Mouse (Mus musculus) thymus, adult 2 months (tissue): ENCODE data around the gene Bak1. TPM values are rescaled to one million over a fixed set of nuclear protein-coding genes. Genes with fewer than 3 reads are reported as not detected.

Experiments
- DNase-seq: peaks from one replicate; pipeline ENCODE4 v3.0.0; 2021
- H3K27ac ChIP-seq: fragments of 200-500 bp; 2 replicates; pipeline ENCODE4 v1.5.1; 2012; ENCODE audit warnings: low read length, control low read depth; ENCODE audit not compliant: control insufficient read depth, insufficient read depth
- H3K27me3 ChIP-seq: fragments of 200-500 bp; 2 replicates; pipeline ENCODE4 v1.6.1; 2012; ENCODE audit warnings: mild to moderate bottlenecking, low read length, moderate library complexity, mixed read lengths; ENCODE audit not compliant: control insufficient read depth, insufficient read depth
- H3K36me3 ChIP-seq: fragments of 200-500 bp; 2 replicates; pipeline ENCODE4 v1.6.1; 2012; ENCODE audit warnings: mild to moderate bottlenecking, low read length, moderate library complexity; ENCODE audit not compliant: control insufficient read depth, insufficient read depth
- H3K4me1 ChIP-seq: fragments of 200-500 bp; replicated peaks from 2 replicates; pipeline ENCODE4 v1.6.1; 2012; ENCODE audit warnings: low read length; ENCODE audit not compliant: control insufficient read depth, insufficient read depth
- H3K4me3 ChIP-seq: fragments of 200-500 bp; 2 replicates; pipeline ENCODE4 v1.5.1; 2012; ENCODE audit warnings: mild to moderate bottlenecking, low read length, control low read depth, moderate library complexity; ENCODE audit not compliant: control insufficient read depth, insufficient read depth
- CTCF ChIP-seq: fragments of 200-500 bp; IDR thresholded peaks from 2 replicates; pipeline ENCODE4 v1.5.1; 2012; ENCODE audit warnings: mild to moderate bottlenecking, control low read depth, low read length, moderate library complexity, borderline replicate concordance; ENCODE audit not compliant: control insufficient read depth, poor library complexity, insufficient read depth; ENCODE audit errors: extremely low read depth
- POLR2A ChIP-seq: fragments of 200-500 bp; IDR thresholded peaks from 2 replicates; pipeline ENCODE4 v1.6.1; 2012; ENCODE audit warnings: mild to moderate bottlenecking, low read length, control low read depth, moderate library complexity; ENCODE audit not compliant: control insufficient read depth, poor library complexity, insufficient read depth; ENCODE audit errors: extremely low read depth
- WGBS: fragments of 180-500 bp; shearing (Covaris S2); methylation state at CpG from one replicate; pipeline ENCODE4 v1.1.7; 2018; 5-methylcytosine and 5-hydroxymethylcytosine counted together
- polyA plus RNA-seq: library from polyadenylated mRNA; depleted of rRNA; stranded (reverse); fragments of >200 nt; gene quantifications from 2 replicates; pipeline ENCODE4 v1.2.3, GENCODE M21; 2012; rRNA removed

The Bak1 gene
- 118 and 131 TPM in 2 replicates for polyA plus RNA-seq

DNA sequence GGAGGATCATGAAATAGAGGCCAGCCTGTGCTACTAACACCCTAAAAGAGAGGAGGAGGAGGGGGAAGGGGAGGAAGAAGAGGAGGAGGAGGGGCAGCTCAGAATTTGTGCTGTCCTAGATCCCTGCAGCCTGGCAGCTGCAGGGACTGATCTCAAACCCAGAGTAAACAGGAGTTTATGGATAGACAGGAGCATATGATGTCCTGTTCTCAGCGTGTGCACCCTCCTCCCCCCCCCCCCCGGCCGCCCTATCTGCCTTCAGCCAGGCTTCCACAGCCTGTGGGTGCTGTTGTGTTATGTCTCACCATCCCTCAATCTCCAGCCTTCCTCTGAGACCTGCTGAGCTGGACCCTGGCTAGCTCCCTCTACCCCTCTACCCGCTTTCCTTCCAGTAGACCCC is at the start of gene Bak1:
Gene Bak1, minus strand, starts transcription at position 101 of the 400 bp plus-strand sequence.
- Histone ChIP-seq H3K36me3 (peaks cover 10% of the 10 kb centered on the region), H3K27me3 (no peaks in the 10 kb centered on the region), H3K4me3 (peak within 1 kb of the TSS; percentile 91), H3K4me1 (peaks cover 14% of the 10 kb centered on the region), H3K27ac (peak within 1 kb of the TSS; percentile 62)
- no peak for DNase-seq
- 62% methylated on average over 3 of the region's 4 CpGs for WGBS
- no peak for TF ChIP-seq CTCF
- TF ChIP-seq POLR2A: no peak

DNA sequence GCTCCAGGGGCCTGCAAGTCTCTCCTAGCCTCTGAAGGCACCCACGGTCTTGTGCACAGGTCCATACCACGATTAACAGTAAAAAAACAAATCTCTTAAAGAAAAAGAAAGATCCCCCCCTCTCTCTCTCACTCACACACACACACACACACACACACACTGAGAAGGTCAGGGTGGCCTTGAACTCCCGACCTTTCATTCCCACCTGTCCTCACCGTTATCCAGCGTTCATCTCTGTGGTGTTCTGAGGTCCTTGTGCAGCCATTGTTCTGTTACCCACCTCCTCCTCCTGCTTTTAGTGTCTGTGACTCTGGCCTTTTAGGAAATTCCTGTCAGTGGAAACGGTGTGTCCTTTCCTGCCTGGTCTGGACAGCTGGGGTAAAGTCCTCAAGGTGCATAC is 49.7 kb upstream of the Bak1 start:
- no peaks in the 10 kb centered on the region for H3K36me3 ChIP-seq
- DNase-seq: no peak
- no peaks in the 10 kb centered on the region for H3K27me3 ChIP-seq
- H3K4me3 ChIP-seq: no peak overlapping the region
- no peak overlapping the region for H3K27ac ChIP-seq
- peaks cover 42% of the 10 kb centered on the region for H3K4me1 ChIP-seq
- TF ChIP-seq POLR2A: no peak
- TF ChIP-seq CTCF: no peak
- 89% methylated on average over 6 of the region's 6 CpGs for WGBS

DNA sequence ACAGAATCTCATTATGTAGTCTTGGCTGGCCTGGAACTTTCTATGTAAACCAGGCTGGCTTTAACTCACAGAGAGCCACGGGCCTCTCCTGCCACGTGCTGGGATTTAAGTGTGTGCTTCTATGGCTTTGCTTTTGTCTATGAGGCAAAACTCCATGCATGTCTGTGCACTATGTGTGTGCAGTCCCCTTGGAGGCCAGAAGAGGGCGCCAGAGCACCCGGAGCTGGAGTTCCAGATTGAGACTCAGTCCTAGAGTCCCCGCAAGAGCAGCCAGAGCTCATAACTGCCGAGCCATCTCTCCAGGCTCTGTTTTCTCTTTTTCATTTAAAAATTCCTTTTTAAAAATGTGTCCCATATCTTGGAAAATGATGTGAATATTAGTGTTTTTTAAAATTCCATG is 49.1 kb upstream of the Bak1 start:
- Histone ChIP-seq H3K36me3 (no peaks in the 10 kb centered on the region), H3K27me3 (no peaks in the 10 kb centered on the region), H3K27ac (no peak overlapping the region), H3K4me3 (no peak overlapping the region), H3K4me1 (peaks cover 36% of the 10 kb centered on the region)
- no peak for DNase-seq
- WGBS: 95% methylated on average over 6 of the region's 6 CpGs
- TF ChIP-seq CTCF: peak; percentile 56; the same call in 1 of the 2 replicates
- no peak for TF ChIP-seq POLR2A

DNA sequence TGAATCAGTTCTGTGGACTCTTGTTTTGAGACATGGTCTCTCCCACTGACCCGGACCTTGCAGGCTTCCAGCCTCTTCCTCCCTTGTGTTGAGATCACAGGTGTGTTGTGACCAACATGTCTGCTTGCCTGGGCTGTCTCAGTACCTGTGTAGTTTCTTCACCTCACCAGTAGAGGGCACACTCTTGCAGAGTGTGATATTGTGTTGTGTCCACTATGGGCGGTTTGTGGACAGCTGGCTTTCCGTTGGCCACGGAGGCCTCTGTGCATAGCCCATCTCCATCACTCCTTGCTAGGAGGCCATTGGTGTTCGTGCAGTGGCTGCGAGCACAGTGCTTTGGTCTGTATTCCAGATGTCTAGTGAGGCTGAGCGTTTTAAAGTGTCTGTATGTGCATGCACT is 48.3 kb upstream of the Bak1 start:
- no peak for TF ChIP-seq POLR2A
- Histone ChIP-seq H3K27ac (no peak overlapping the region), H3K36me3 (no peaks in the 10 kb centered on the region), H3K27me3 (no peaks in the 10 kb centered on the region), H3K4me3 (no peak overlapping the region), H3K4me1 (peaks cover 33% of the 10 kb centered on the region)
- 98% methylated on average over 7 of the region's 7 CpGs for WGBS
- no peak for DNase-seq

DNA sequence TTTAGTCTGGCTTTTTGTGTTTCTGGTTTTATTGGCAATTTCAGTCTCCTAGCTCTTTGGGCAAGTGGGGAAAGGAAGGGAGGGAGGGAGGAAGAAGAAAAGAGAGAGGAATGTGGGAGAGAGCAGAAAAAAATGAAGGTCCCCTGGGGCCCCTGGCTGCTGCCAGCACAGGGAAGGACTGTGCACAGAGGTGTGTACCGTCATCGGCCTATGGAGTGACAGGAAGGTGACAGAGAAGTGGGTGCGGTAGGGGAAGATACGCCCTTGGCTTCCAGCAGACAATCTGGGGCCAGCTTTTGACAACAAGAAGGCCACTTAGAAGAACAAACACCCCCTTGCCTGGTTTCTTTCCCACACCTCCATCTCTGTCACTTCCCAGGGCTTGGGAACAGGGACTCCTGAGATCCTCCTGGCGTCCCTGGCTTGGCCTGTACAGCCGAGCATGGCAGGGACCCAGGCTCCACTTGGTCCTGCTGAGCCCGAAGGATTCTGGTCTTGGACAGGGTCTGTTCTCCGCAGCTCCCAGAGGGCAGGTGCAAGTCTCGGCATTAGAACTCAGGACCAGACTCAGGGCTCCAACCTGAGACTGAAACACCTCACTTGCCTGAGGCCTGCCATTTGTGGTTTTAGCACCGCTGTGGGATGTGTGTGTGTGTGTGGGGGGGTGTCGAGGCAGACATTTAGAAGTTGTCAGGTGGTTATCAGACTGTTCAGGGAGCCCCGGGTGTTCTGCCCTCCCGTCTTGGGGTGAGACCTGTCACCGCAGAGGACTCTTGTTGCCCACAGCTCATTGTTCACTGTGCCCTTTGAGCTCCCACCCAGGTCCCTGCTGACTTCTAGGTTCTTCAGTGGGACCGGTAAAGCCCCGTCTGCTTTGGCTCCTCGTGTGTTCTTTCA is 46.3 kb upstream of the Bak1 start:
- DNase-seq: no peak
- peak; percentile 29; the same call in 1 of the 2 replicates for TF ChIP-seq POLR2A
- TF ChIP-seq CTCF: no peak
- WGBS: 34% methylated on average over 17 of the region's 17 CpGs
- H3K4me3 ChIP-seq: no peak overlapping the region
- no peaks in the 10 kb centered on the region for H3K27me3 ChIP-seq
- peaks cover 25% of the 10 kb centered on the region for H3K4me1 ChIP-seq
- no peak overlapping the region for H3K27ac ChIP-seq
- no peaks in the 10 kb centered on the region for H3K36me3 ChIP-seq

DNA sequence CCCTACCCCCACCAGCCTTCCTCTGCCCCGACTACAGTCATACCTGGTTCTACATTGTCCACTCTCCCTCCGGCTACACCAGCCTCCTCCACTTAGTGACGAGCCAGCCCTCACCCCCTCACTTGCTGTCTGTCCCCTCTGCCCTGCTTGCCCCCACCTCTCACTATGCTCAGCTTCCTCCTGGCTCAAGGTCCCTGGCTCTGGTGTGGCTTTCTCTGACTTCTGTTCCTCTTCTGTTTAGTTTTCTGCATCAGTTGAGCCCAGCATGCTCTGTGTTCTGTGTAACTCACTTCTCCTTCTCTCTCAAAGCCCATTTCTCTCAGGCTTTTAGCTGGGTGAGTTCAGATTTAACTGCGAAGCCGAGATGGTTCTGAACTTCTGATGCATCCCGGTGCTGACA is 45.4 kb upstream of the Bak1 start:
- no peak for TF ChIP-seq CTCF
- TF ChIP-seq POLR2A: no peak
- Histone ChIP-seq H3K27ac (peak overlapping the region; percentile 10; the same call in 1 of the 2 replicates), H3K4me1 (peaks cover 23% of the 10 kb centered on the region), H3K27me3 (no peaks in the 10 kb centered on the region), H3K36me3 (no peaks in the 10 kb centered on the region), H3K4me3 (no peak overlapping the region)
- WGBS: 46% methylated on average over 6 of the region's 6 CpGs
- no peak for DNase-seq
